Mouse (Mus musculus): ENCODE measurements around the gene Elp5. TPM values are rescaled to one million over a fixed set of nuclear protein-coding genes. Genes with fewer than 3 reads are reported as not detected.
"Not testable (repeated sequence)": the region's sequence is repeated elsewhere in the genome, so short reads cannot be mapped to it uniquely, and the experiment has no call there.

Gene Elp5
- polyA plus RNA-seq, 1 experiment from 2014 or later, result 97.9 TPM

DNA sequence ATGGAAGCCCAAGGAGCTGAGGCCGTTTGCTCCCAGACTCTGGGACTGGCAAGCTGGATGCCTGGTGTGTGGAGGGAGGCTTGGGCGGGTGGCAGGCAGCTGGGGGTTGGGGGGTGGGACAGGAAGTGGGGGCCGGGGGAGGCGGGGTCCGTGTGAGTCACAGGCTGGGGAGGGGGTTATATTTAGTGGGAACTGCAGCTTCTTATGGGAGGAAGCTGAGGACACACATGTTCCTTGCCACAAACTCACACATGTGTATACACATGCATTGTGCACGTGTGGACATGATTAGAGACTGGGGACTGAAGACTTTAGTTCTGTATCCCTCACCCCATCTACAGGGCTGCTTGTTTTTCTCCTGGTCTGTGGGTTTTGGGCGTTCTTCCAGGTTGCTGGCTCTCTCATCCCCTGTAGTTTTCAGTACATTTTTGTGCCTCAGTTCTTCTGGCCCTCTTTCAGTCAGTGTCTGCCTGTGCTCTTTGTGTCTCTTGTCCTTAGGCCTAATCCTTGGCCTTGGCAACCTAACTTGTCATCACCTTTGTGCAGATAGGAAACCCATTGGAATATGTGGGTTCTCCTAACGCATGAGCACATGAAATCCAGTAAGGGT, 37.8 kb upstream of the Elp5 start:
- ATAC-seq (replicated peaks; ENCODE audit: low FRiP score, low read depth), result no peak
- peak overlapping the region; percentile 5; the same call in 1 of the 2 replicates for H3K27ac ChIP-seq
- no peak overlapping the region for H3K9ac ChIP-seq (ENCODE audit: low read depth, low read length)
- DNase-seq (ENCODE audit: low spot score), result no peak
- no peaks in the 10 kb centered on the region for H3K9me3 ChIP-seq (replicated peaks; ENCODE audit: low read length)
- 14% methylated on average over 7 of the region's 8 CpGs for WGBS
- H3K4me3 ChIP-seq (replicated peaks; ENCODE audit: low read depth, low read length), result no peak overlapping the region
- no peaks in the 10 kb centered on the region for H3K27me3 ChIP-seq (ENCODE audit: insufficient read depth, low read length)
- no peaks in the 10 kb centered on the region for H3K36me3 ChIP-seq (ENCODE audit: insufficient read depth, low read length)
- peaks cover 27% of the 10 kb centered on the region for H3K4me1 ChIP-seq (replicated peaks; ENCODE audit: insufficient read depth, low read length)
- no peak for TF ChIP-seq CTCF (IDR thresholded peaks at IDR 0.05; ENCODE audit: low read depth)
- peak overlapping the region; percentile 92 for H3K4me2 ChIP-seq (ENCODE audit: low read length)

DNA sequence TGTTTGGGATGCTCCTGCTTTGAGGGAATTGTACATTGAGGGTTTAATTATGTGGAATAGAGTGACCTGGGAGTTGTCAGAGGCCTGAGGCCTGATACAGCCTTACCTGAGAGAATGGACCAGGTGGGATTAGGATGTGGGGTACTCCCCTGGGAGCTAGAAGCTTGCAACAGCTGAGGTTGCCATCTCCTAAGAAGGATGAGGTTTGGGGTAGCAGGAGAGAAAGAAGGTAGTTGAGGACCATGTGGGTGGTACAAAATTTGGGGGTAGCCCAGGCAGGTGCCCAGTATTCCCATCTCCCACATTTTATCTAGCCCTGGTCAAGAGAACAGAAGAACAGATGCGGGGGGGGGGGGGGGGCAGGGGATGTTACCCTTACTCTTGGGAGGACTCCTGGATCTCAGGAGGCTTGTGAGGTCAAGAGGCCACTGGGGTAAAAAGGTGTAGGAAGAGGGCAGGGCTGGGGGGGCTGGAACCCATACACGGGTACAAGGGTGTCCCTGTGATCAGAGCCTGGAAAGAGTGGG, 37.2 kb upstream of the Elp5 start:
- ATAC-seq (replicated peaks; ENCODE audit: low FRiP score, low read depth) (no peak), DNase-seq (ENCODE audit: low spot score) (no peak)
- H3K27me3 ChIP-seq (ENCODE audit: insufficient read depth, low read length), result no peaks in the 10 kb centered on the region
- peaks cover 30% of the 10 kb centered on the region for H3K4me1 ChIP-seq (replicated peaks; ENCODE audit: insufficient read depth, low read length)
- 0 out of 2 replicates have a peak overlapping the region, but pooled peaks have one; percentile 5 for H3K27ac ChIP-seq
- no peak overlapping the region for H3K4me3 ChIP-seq (replicated peaks; ENCODE audit: low read depth, low read length)
- 0% methylated on average over 1 of the region's 2 CpGs for WGBS
- no peak for TF ChIP-seq CTCF (IDR thresholded peaks at IDR 0.05; ENCODE audit: low read depth)
- H3K9ac ChIP-seq (ENCODE audit: low read depth, low read length), result no peak overlapping the region
- no peaks in the 10 kb centered on the region for H3K9me3 ChIP-seq (replicated peaks; ENCODE audit: low read length)
- H3K4me2 ChIP-seq (ENCODE audit: low read length), result peak overlapping the region; percentile 92
- H3K36me3 ChIP-seq (ENCODE audit: insufficient read depth, low read length), result no peaks in the 10 kb centered on the region

GRCm38 (mm10) chr11:70018131-70018990, 36.0 kb upstream of the Elp5 start:
- no peaks in the 10 kb centered on the region for H3K9me3 ChIP-seq (replicated peaks; ENCODE audit: low read length)
- peak overlapping the region; percentile 77 for H3K27ac ChIP-seq
- no peaks in the 10 kb centered on the region for H3K36me3 ChIP-seq (ENCODE audit: insufficient read depth, low read length)
- ATAC-seq (replicated peaks; ENCODE audit: low FRiP score, low read depth) (no peak), DNase-seq (ENCODE audit: low spot score) (peak; percentile 87)
- H3K4me2 ChIP-seq (ENCODE audit: low read length), result peak overlapping the region; percentile 92
- H3K27me3 ChIP-seq (ENCODE audit: insufficient read depth, low read length), result no peaks in the 10 kb centered on the region
- H3K4me3 ChIP-seq (replicated peaks; ENCODE audit: low read depth, low read length), result peak overlapping the region; percentile 56
- 1% methylated on average over 25 of the region's 25 CpGs for WGBS
- no peak for TF ChIP-seq CTCF (IDR thresholded peaks at IDR 0.05; ENCODE audit: low read depth)
- H3K9ac ChIP-seq (ENCODE audit: low read depth, low read length), result peak overlapping the region; percentile 80
- peaks cover 28% of the 10 kb centered on the region for H3K4me1 ChIP-seq (replicated peaks; ENCODE audit: insufficient read depth, low read length)

DNA sequence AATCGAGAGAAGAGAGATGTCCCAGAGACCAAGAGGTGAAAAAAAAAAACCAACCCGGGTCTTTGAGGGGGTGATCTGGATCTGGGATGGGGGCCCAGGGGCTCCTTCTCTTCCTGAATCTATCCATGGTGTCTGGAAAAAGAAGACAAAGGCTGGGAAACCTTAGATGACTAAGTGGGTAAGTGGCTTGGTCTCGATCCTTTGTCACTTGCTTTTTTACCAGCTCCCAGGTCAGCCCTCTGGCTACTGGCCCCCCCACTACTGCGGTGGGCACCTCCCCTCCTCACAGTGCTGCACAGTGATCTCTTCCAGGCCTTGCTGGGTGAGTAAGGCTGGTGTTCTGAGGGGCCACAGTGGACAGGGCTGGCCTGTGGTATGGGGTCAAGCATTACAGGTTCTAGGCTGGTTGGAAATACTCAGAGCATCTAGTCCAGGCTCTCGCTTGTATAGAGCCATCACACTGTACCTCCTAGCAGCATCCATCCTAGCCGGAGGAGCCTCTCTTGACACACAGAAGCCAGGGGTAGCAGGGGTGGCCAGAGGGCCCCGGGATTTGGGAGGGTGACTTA, 35.0 kb upstream of the Elp5 start:
- WGBS, result 41% methylated on average over 7 of the region's 7 CpGs
- ATAC-seq (replicated peaks; ENCODE audit: low FRiP score, low read depth) (no peak), DNase-seq (ENCODE audit: low spot score) (no peak)
- no peak for TF ChIP-seq CTCF (IDR thresholded peaks at IDR 0.05; ENCODE audit: low read depth)
- Histone ChIP-seq H3K9me3 (replicated peaks; ENCODE audit: low read length) (no peaks in the 10 kb centered on the region), H3K4me1 (replicated peaks; ENCODE audit: insufficient read depth, low read length) (peaks cover 25% of the 10 kb centered on the region), H3K27me3 (ENCODE audit: insufficient read depth, low read length) (no peaks in the 10 kb centered on the region), H3K27ac (0 out of 2 replicates have a peak overlapping the region, but pooled peaks have one; percentile 6), H3K9ac (ENCODE audit: low read depth, low read length) (no peak overlapping the region), H3K4me2 (ENCODE audit: low read length) (peak overlapping the region; percentile 92), H3K4me3 (replicated peaks; ENCODE audit: low read depth, low read length) (no peak overlapping the region), H3K36me3 (ENCODE audit: insufficient read depth, low read length) (peaks cover 8% of the 10 kb centered on the region; the same call in 1 of the 2 replicates)

DNA sequence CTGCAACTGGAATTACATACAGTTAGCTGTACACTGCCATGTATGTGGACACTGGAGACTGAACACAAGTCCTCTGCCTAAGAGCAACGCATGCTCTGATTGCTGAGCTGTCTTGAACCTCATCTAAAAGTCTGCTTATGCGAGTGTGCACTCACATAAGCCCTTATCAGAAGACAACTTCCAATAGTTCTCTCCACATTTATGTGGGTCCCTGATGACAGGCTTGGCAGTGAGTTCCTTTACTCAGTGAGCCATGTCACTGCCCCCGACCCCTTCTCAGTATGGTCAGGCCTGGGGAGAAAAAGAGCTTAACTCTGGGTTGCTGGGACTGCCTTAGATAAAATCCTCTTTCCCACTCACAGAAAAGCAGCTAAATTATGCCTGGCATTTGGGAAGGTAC, 34.4 kb upstream of the Elp5 start, which contains the start of gene Dlg4:
Gene Dlg4, plus strand, starts transcription at position 274 of the 400 bp plus-strand sequence.
- no peak for TF ChIP-seq CTCF (IDR thresholded peaks at IDR 0.05; ENCODE audit: low read depth)
- DNase-seq (ENCODE audit: low spot score) (no peak), ATAC-seq (replicated peaks; ENCODE audit: low FRiP score, low read depth) (no peak)
- Histone ChIP-seq H3K4me3 (replicated peaks; ENCODE audit: low read depth, low read length) (no peak within 1 kb of the TSS), H3K36me3 (ENCODE audit: insufficient read depth, low read length) (peaks cover 14% of the 10 kb centered on the region), H3K4me1 (replicated peaks; ENCODE audit: insufficient read depth, low read length) (peaks cover 25% of the 10 kb centered on the region), H3K4me2 (ENCODE audit: low read length) (peak within 1 kb of the TSS; percentile 92), H3K9ac (ENCODE audit: low read depth, low read length) (peak within 1 kb of the TSS; percentile 80), H3K9me3 (replicated peaks; ENCODE audit: low read length) (no peaks in the 10 kb centered on the region), H3K27ac (0 out of 2 replicates have a peak within 1 kb of the TSS, but pooled peaks have one; percentile 6), H3K27me3 (ENCODE audit: insufficient read depth, low read length) (no peaks in the 10 kb centered on the region)
- 69% methylated on average over 3 of the region's 3 CpGs for WGBS

DNA sequence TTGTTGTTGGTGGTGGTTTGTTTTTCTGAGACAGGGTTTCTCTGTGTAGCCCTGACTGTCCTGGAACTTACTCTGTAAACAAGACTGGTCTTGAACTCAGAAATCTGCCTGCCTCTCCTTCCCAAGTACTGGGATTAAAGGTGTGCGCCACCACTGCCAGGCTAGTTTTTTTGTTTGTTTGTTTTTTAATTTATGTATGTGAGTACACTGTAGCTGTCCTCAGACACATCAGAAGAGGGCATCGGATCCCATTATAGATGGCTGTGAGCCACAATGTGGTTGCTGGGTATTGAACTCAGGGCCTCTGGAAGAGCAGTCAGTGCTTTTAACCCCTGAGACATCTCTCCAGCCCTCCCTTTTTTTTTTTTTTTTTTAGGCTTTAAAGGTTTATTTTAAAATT, 33.9 kb upstream of the Elp5 start:
- 85% methylated on average over 2 of the region's 2 CpGs for WGBS
- not testable (repeated sequence) for DNase-seq (ENCODE audit: low spot score); H3K27me3 ChIP-seq (ENCODE audit: insufficient read depth, low read length); H3K27ac ChIP-seq; ATAC-seq (replicated peaks; ENCODE audit: low FRiP score, low read depth); H3K4me2 ChIP-seq (ENCODE audit: low read length); H3K4me3 ChIP-seq (replicated peaks; ENCODE audit: low read depth, low read length); H3K9ac ChIP-seq (ENCODE audit: low read depth, low read length); H3K9me3 ChIP-seq (replicated peaks; ENCODE audit: low read length)
- peaks cover 19% of the 10 kb centered on the region for H3K36me3 ChIP-seq (ENCODE audit: insufficient read depth, low read length)
- peaks cover 25% of the 10 kb centered on the region for H3K4me1 ChIP-seq (replicated peaks; ENCODE audit: insufficient read depth, low read length)

All from kidney, postnatal 0 days (tissue).